Mouse (Mus musculus) right cerebral cortex, postnatal 25 days (tissue): ENCODE data around the gene Cntnap2.
"Not testable (repeated sequence)": the region's sequence is repeated elsewhere in the genome, so short reads cannot be mapped to it uniquely, and the experiment has no call there.

Experiments
- DNase-seq: peaks from one replicate; pipeline ENCODE4 v3.0.0; 2022

Gene Cntnap2

GRCm38 (mm10) chr6:47188193-47188592, 2129.0 kb downstream of the Cntnap2 start:
- peak; percentile 21 for DNase-seq

GRCm38 (mm10) chr6:47188596-47188995, 2129.4 kb downstream of the Cntnap2 start:
- not testable (repeated sequence) for DNase-seq

GRCm38 (mm10) chr6:47190282-47190681, 2131.1 kb downstream of the Cntnap2 start:
- DNase-seq, result no peak

- DNase-seq, result peak; percentile 24
These were observed 2132.2 kb downstream of the Cntnap2 start for GRCm38 (mm10) chr6:47191277-47191800.

GRCm38 (mm10) chr6:47191940-47192339, 2132.8 kb downstream of the Cntnap2 start:
- DNase-seq, result no peak

GRCm38 (mm10) chr6:47192478-47192877, 2133.3 kb downstream of the Cntnap2 start:
- DNase-seq, result no peak

- DNase-seq, result no peak
These were observed 2138.4 kb downstream of the Cntnap2 start for GRCm38 (mm10) chr6:47197570-47197969.

- DNase-seq, result no peak
These were observed 2141.5 kb downstream of the Cntnap2 start for GRCm38 (mm10) chr6:47200671-47201070.

GRCm38 (mm10) chr6:47208031-47208430, 2148.9 kb downstream of the Cntnap2 start:
- DNase-seq, result no peak

GRCm38 (mm10) chr6:47214731-47215130, 2155.6 kb downstream of the Cntnap2 start:
- no peak for DNase-seq

- not testable (repeated sequence) for DNase-seq
These were observed 2164.4 kb downstream of the Cntnap2 start for GRCm38 (mm10) chr6:47223578-47223977.

- DNase-seq, result not testable (repeated sequence)
These were observed 2166.2 kb downstream of the Cntnap2 start for GRCm38 (mm10) chr6:47225391-47225790.

GRCm38 (mm10) chr6:47227601-47228000, 2168.4 kb downstream of the Cntnap2 start:
- DNase-seq, result no peak

- DNase-seq, result no peak
These were observed 2169.6 kb downstream of the Cntnap2 start for GRCm38 (mm10) chr6:47228676-47229317.

- DNase-seq, result no peak
These were observed 2172.4 kb downstream of the Cntnap2 start for GRCm38 (mm10) chr6:47231513-47231912.

- peak; percentile 53 for DNase-seq
These were observed 2180.3 kb downstream of the Cntnap2 start for GRCm38 (mm10) chr6:47239376-47239921.

- no peak for DNase-seq
These were observed 2182.2 kb downstream of the Cntnap2 start for GRCm38 (mm10) chr6:47241379-47241778.

- peak; percentile 26 for DNase-seq
These were observed 2184.9 kb downstream of the Cntnap2 start for GRCm38 (mm10) chr6:47243863-47244606.

- no peak for DNase-seq
These were observed 2185.5 kb downstream of the Cntnap2 start for GRCm38 (mm10) chr6:47244642-47245041.

- no peak for DNase-seq
These were observed 2196.1 kb downstream of the Cntnap2 start for GRCm38 (mm10) chr6:47255270-47255669.

- DNase-seq, result no peak
These were observed 2197.2 kb downstream of the Cntnap2 start for GRCm38 (mm10) chr6:47256227-47256887.

- DNase-seq, result no peak
These were observed 2197.9 kb downstream of the Cntnap2 start for GRCm38 (mm10) chr6:47256918-47257506.

- no peak for DNase-seq
These were observed 2200.5 kb downstream of the Cntnap2 start for GRCm38 (mm10) chr6:47259626-47260114.
